Mouse (Mus musculus) E14TG2a.4 (cell line): ENCODE measurements around the gene S100b.

ENCODE experiments used
- H3K27me3 ChIP-seq: 2 replicates; pipeline ENCODE4 v1.6.1; 2014; ENCODE audit warnings: low read length, control low read depth; ENCODE audit not compliant: insufficient read depth
- H3K36me3 ChIP-seq: 2 replicates; pipeline ENCODE4 v1.6.1; 2014; ENCODE audit warnings: low read length, control low read depth; ENCODE audit not compliant: insufficient read depth
- H3K4me1 ChIP-seq: replicated peaks from 2 replicates; pipeline ENCODE4 v1.6.1; 2014; ENCODE audit warnings: low read depth, low read length, control low read depth
- H3K4me3 ChIP-seq: replicated peaks from 2 replicates; pipeline ENCODE4 v1.5.1; 2014; ENCODE audit warnings: mild to moderate bottlenecking, low read length
- H3K9me3 ChIP-seq: 2 replicates; pipeline ENCODE4 v1.6.1; 2014; ENCODE audit warnings: low read length, control low read depth
- CTCF ChIP-seq: conservative IDR thresholded peaks from 2 replicates; pipeline ENCODE4 v1.5.1; 2014; ENCODE audit warnings: low read length
- NANOG ChIP-seq: IDR thresholded peaks from 2 replicates; pipeline ENCODE4 v1.6.1; 2014; ENCODE audit warnings: borderline replicate concordance, low read length, mixed read lengths
- POU5F1 ChIP-seq: IDR thresholded peaks from 2 replicates; pipeline ENCODE4 v1.6.1; 2014; ENCODE audit warnings: low read length, borderline replicate concordance

The S100b gene

DNA sequence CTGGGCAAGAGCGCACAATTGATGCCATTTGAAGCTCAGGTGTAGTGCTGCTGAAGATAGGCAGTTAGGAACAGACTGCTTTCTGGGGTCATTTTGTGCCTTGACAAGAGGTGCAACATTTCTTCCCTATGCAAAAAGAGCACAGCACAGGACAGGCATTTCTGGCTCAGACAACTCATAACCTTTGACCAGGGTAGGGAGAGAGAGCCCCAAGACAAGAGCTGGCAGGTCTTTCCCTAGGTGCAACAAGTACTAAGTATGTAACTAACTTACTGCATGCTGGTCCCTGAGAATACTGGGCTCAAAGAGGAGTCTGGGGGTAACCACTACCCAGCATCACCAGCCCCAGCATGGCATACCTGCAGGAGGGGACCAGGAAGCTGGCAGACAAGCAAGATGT is 574 bp upstream of the S100b start:
- peaks cover 12% of the 10 kb centered on the region for H3K4me1 ChIP-seq
- H3K36me3 ChIP-seq: no peaks in the 10 kb centered on the region
- TF ChIP-seq POU5F1: no peak
- no peak for TF ChIP-seq CTCF
- no peak for TF ChIP-seq NANOG
- no peak overlapping the region for H3K4me3 ChIP-seq
- H3K9me3 ChIP-seq: no peaks in the 10 kb centered on the region
- peaks cover 3% of the 10 kb centered on the region; the same call in 1 of the 2 replicates for H3K27me3 ChIP-seq

DNA sequence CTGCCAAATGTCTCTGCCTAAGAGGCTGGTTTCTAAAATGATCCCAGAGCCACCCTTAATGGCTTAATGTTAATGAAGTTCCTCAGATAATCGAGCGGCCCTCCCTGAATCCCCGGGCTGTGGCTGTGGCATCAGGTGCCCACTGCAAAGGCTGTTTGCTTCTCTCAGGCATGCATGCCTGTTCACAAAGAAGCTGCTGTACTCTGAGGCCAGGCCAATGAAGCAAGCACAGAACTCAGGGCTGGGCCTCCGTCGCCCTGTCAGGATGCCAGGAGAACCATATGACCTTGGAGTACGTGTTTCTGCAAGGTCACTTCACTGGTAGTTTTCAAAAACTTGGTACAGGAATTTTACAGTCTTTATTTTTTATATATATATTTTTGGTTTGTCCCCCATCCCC is 2.0 kb downstream of the S100b start:
- H3K36me3 ChIP-seq: no peaks in the 10 kb centered on the region
- no peak for TF ChIP-seq CTCF
- no peak for TF ChIP-seq NANOG
- no peak for TF ChIP-seq POU5F1
- no peak overlapping the region for H3K4me3 ChIP-seq
- H3K4me1 ChIP-seq: peaks cover 10% of the 10 kb centered on the region
- no peaks in the 10 kb centered on the region for H3K27me3 ChIP-seq
- no peaks in the 10 kb centered on the region for H3K9me3 ChIP-seq

DNA sequence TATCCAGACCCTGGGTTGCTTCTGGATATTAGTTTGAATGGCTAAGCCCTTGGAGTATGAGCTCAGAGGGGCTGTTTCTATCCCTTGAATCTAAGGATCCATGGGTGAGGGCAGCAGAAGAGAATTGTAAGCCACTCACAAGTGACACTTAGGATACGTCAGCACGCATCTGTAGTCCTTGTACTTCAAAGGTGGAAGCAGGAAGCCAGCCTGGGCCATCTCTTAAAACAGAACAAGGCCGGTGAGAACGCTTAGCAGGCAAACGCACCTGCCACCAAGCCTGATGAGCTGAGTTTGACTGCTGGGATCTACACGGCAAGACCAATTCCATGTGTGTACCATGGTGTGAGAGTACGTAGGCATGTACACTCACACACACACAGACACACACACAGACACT is 3.6 kb downstream of the S100b start:
- Histone ChIP-seq H3K36me3 (no peaks in the 10 kb centered on the region), H3K9me3 (no peaks in the 10 kb centered on the region), H3K4me1 (peaks cover 10% of the 10 kb centered on the region), H3K4me3 (no peak overlapping the region), H3K27me3 (no peaks in the 10 kb centered on the region)
- TF ChIP-seq NANOG: no peak
- no peak for TF ChIP-seq POU5F1
- TF ChIP-seq CTCF: no peak

DNA sequence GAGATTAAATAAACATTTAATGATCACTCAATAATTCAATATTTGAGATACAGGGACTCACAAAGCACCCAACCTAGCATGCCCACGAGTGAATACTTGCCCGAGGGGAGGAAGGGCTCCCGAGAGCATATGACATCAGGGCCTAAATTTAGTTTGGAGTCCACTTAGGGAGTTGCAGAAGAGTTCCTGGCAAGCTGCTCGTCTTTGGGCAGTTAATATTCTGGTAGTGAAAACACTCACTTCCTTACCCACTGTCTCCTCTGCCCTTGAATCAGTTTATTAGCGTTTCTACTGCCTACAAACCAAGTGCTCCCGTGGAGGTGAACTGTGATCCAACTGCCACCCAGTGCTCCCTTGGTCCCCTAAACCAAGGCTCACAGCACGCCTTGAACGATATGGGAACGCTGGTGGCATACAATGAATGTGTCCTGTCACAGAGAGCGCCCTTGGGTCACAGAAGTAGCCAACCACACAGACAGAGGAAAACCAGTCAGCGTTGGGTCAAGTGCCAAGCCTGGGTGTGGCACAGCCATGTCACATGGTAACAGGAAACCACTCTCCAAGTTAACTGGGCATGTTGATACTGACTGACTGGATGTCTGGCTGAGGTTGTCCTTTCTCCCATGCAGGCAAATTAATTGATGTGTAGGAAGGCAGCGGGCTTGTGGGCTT is 4.2 kb downstream of the S100b start:
- H3K4me1 ChIP-seq: peaks cover 10% of the 10 kb centered on the region
- H3K9me3 ChIP-seq: no peaks in the 10 kb centered on the region
- no peaks in the 10 kb centered on the region for H3K36me3 ChIP-seq
- H3K27me3 ChIP-seq: no peaks in the 10 kb centered on the region
- no peak overlapping the region for H3K4me3 ChIP-seq
- TF ChIP-seq POU5F1: no peak
- TF ChIP-seq CTCF: no peak
- TF ChIP-seq NANOG: no peak

DNA sequence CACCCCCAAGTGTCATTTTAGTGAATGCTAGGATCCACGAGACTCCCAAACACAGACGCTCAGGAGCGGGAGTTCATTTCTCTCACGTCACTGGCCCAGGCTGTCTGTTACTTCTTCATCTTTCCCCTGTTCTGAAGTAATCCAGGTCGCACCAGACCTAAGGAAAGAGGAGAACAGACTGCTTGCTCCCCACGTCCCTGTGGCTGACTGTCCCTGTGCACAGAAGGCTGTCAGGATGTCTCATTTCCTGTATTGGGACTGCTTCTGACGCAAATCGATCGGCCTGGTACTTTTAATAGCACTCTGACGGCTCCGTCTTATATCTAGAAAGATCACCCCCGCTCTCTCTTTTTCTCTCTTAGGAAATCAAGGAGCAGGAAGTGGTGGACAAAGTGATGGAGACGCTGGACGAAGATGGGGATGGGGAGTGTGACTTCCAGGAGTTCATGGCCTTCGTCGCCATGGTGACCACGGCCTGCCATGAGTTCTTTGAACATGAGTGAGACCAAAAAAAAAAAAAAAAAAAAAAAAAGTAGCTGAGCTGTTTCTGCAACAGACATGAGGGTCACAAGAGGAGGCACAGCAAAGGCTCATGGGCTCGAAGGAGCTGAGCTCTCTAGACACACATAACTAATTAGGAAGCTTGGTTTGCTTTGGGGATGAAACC is 6.0 kb downstream of the S100b start:
- Histone ChIP-seq H3K9me3 (no peaks in the 10 kb centered on the region), H3K36me3 (no peaks in the 10 kb centered on the region), H3K4me3 (no peak overlapping the region), H3K4me1 (peaks cover 18% of the 10 kb centered on the region), H3K27me3 (no peaks in the 10 kb centered on the region)
- TF ChIP-seq POU5F1: no peak
- TF ChIP-seq CTCF: no peak
- no peak for TF ChIP-seq NANOG

DNA sequence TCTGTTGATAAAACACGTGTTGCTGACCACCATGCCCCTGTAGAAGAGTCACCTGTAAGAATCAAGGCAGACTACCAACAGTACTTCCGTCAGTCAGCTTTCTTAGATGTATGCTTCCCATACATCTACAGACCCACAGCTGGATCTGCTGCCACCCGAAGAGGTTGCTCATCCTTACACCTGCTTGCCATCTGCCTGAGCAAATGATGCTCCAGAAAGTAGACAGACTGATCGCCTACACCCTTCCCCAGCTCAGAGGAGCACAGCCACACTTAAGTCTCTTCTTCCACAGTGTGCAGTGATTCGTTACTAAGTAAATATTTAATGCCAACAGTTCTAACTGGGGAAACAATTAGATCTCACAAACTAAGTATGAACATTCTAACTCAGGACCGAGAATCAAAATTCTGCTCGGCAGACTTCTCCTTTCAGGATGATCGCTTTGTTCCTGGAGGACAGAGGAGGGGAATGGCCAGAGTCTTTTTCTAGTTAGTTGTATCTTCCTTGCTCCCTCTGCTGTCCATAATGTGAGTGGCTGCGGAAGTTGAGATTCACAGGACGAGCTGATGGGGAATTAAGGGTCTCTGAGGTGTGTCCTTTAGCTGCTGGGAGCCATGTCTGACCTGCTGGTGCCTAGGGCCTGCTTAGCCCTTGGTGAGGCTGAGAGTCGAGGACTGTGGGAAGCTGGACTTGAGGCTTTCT is 6.9 kb downstream of the S100b start:
- H3K27me3 ChIP-seq: no peaks in the 10 kb centered on the region
- no peaks in the 10 kb centered on the region for H3K36me3 ChIP-seq
- no peaks in the 10 kb centered on the region for H3K9me3 ChIP-seq
- H3K4me1 ChIP-seq: peaks cover 25% of the 10 kb centered on the region
- TF ChIP-seq NANOG (no peak), POU5F1 (no peak), CTCF (peak; percentile 31)
- H3K4me3 ChIP-seq: no peak overlapping the region

DNA sequence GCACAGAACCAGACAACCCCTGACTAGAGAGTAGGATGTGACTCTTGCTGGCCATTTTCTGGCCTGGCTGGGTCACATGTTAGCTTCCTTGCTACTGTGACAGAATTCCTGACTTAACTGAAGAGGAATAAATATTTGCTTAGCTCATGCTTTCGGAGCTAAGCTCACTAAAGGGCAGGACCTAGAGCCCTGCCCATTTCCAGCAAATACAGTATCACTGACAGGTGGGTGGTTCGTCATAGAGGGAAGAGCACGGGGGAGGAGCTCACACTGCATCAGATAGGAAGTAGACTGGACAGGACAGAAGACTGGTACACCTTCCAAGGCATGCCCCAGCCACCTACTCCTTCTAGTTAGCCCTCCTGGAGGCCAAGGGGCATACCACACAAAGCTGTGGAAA is 7.8 kb downstream of the S100b start:
- H3K4me1 ChIP-seq: peaks cover 25% of the 10 kb centered on the region
- no peak overlapping the region for H3K4me3 ChIP-seq
- TF ChIP-seq CTCF (no peak), NANOG (no peak), POU5F1 (no peak)
- no peaks in the 10 kb centered on the region for H3K9me3 ChIP-seq
- 0 out of 2 replicates have a peak, but pooled peaks cover 3% of the 10 kb centered on the region for H3K36me3 ChIP-seq
- H3K27me3 ChIP-seq: no peaks in the 10 kb centered on the region

DNA sequence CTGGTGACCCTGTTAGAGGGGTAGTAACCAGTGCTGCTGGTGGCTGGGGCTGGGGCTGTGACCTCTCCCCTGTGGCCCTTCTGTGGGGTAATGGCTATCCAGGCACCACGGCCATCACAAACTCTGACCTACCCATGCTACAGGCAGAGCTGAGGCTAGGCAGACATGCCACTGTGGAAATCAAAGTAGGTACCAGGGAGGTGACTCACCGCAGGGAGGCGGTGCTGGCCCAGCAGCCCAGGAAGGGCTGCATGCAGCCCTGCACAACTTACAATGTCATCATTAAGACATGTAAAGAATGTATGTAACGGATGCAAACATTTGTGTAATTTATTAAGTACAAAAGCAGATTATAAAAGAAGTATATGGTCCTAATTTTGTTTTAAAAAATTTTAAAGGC is 8.8 kb downstream of the S100b start:
- TF ChIP-seq POU5F1 (no peak), CTCF (no peak)
- Histone ChIP-seq H3K36me3 (0 out of 2 replicates have a peak, but pooled peaks cover 3% of the 10 kb centered on the region), H3K4me1 (peaks cover 25% of the 10 kb centered on the region), H3K27me3 (no peaks in the 10 kb centered on the region), H3K9me3 (no peaks in the 10 kb centered on the region), H3K4me3 (no peak overlapping the region)
